Mouse (Mus musculus) lung, adult 2 months (tissue): ENCODE data around the gene Mcf2l.

Experiments
- CTCF ChIP-seq: fragments of 200-500 bp; IDR thresholded peaks from 2 replicates; pipeline ENCODE4 v1.5.1; 2011; ENCODE audit warnings: mild to moderate bottlenecking, low read length, control low read depth; ENCODE audit not compliant: insufficient read depth
- POLR2A ChIP-seq: fragments of 200-500 bp; IDR thresholded peaks from 2 replicates; pipeline ENCODE4 v1.6.1; 2011; ENCODE audit warnings: low read depth, mild to moderate bottlenecking, control low read depth, low read length, borderline replicate concordance; ENCODE audit errors: extremely low read depth

DNA sequence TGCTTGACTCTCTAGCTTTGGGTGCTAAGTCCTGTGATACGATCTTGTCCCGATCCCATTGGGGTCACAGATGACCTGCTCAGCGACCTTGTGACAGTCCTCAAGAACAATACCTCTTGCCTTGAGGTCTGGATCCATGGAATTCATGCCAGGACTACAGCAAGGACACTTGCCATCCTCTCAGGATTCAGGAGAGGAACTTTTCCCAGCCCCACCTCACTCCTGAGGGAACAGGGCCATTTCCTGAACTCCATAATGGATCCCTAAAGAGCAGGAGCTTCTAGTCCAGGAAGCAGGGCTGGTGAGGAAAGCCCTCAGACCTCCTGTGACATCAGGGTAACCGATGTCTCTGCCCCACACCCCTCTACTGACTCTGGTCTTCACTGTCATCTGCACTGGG, 34.1 kb downstream of the Mcf2l start:
- TF ChIP-seq CTCF (no peak), POLR2A (no peak)
